Mouse (Mus musculus) olfactory bulb, adult 2 months (tissue): ENCODE data around the gene Cxcl5.

Experiments
- CTCF ChIP-seq: fragments of 200-500 bp; IDR thresholded peaks from 2 replicates; pipeline ENCODE4 v1.5.1; 2012; ENCODE audit warnings: low read depth, mild to moderate bottlenecking, low read length, moderate library complexity; ENCODE audit not compliant: insufficient read depth
- POLR2A ChIP-seq: fragments of 200-500 bp; IDR thresholded peaks from 2 replicates; pipeline ENCODE4 v1.6.1; 2012; ENCODE audit warnings: mild to moderate bottlenecking, low read depth, low read length, moderate library complexity; ENCODE audit not compliant: insufficient read depth

GRCm38 (mm10) chr5:90807176-90807950 is 48.2 kb downstream of the Cxcl5 start:
- TF ChIP-seq CTCF (no peak), POLR2A (no peak)
